Mouse (Mus musculus): ENCODE results near the gene Hepacam. TPM values are rescaled to one million over a fixed set of nuclear protein-coding genes. Genes with fewer than 3 reads are reported as not detected.

The Hepacam gene
- polyA plus RNA-seq, 1 experiment = 95.7 TPM

GRCm38 (mm10) chr9:37429326-37429725 lies 62.2 kb downstream of the Hepacam start:
- no peak overlapping the region for H3K27ac ChIP-seq (ENCODE audit: insufficient read depth, low read length)
- no peak for TF ChIP-seq POLR2A (IDR thresholded peaks at IDR 0.05; ENCODE audit: extremely low read depth, insufficient read depth, low read length)
- no peaks in the 10 kb centered on the region for H3K4me1 ChIP-seq (ENCODE audit: control insufficient read depth, insufficient read depth, low read length)
- no peak overlapping the region for H3K4me3 ChIP-seq (ENCODE audit: insufficient read depth, low read length)

- peak; percentile 90 for TF ChIP-seq CTCF (IDR thresholded peaks at IDR 0.05; ENCODE audit: extremely low read depth, insufficient read depth, low read length)
- TF ChIP-seq POLR2A (IDR thresholded peaks at IDR 0.05; ENCODE audit: extremely low read depth, insufficient read depth, low read length) = no peak
- no peak overlapping the region for H3K4me3 ChIP-seq (ENCODE audit: insufficient read depth, low read length)
- no peaks in the 10 kb centered on the region for H3K4me1 ChIP-seq (ENCODE audit: control insufficient read depth, insufficient read depth, low read length)
- H3K27ac ChIP-seq (ENCODE audit: insufficient read depth, low read length) = no peak overlapping the region
Observed at GRCm38 (mm10) chr9:37430582-37430981, 63.4 kb downstream of the Hepacam start.

GRCm38 (mm10) chr9:37432026-37432666 lies 65.0 kb downstream of the Hepacam start:
- TF ChIP-seq POLR2A (IDR thresholded peaks at IDR 0.05; ENCODE audit: extremely low read depth, insufficient read depth, low read length) = no peak
- peak; percentile 43; the same call in 1 of the 2 replicates for TF ChIP-seq CTCF (IDR thresholded peaks at IDR 0.05; ENCODE audit: extremely low read depth, insufficient read depth, low read length)
- no peaks in the 10 kb centered on the region for H3K4me1 ChIP-seq (ENCODE audit: control insufficient read depth, insufficient read depth, low read length)
- H3K4me3 ChIP-seq (ENCODE audit: insufficient read depth, low read length) = peak overlapping the region; percentile 44
- H3K27ac ChIP-seq (ENCODE audit: insufficient read depth, low read length) = 0 out of 2 replicates have a peak overlapping the region, but pooled peaks have one; percentile 29

- peak within 1 kb of the TSS; percentile 44 for H3K4me3 ChIP-seq (ENCODE audit: insufficient read depth, low read length)
- H3K4me1 ChIP-seq (ENCODE audit: control insufficient read depth, insufficient read depth, low read length) = no peaks in the 10 kb centered on the region
- no peak within 1 kb of the TSS for H3K27ac ChIP-seq (ENCODE audit: insufficient read depth, low read length)
- TF ChIP-seq POLR2A (IDR thresholded peaks at IDR 0.05; ENCODE audit: extremely low read depth, insufficient read depth, low read length) = no peak
- no peak for TF ChIP-seq CTCF (IDR thresholded peaks at IDR 0.05; ENCODE audit: extremely low read depth, insufficient read depth, low read length)
Observed at GRCm38 (mm10) chr9:37432720-37433421, 65.7 kb downstream of the Hepacam start, which contains the start of gene Robo3. TSS of gene Robo3 (minus strand) at chr9:37433246.

GRCm38 (mm10) chr9:37433823-37434560 lies 66.8 kb downstream of the Hepacam start:
- no peak overlapping the region for H3K4me3 ChIP-seq (ENCODE audit: insufficient read depth, low read length)
- H3K27ac ChIP-seq (ENCODE audit: insufficient read depth, low read length) = no peak overlapping the region
- H3K4me1 ChIP-seq (ENCODE audit: control insufficient read depth, insufficient read depth, low read length) = peaks cover 4% of the 10 kb centered on the region
- TF ChIP-seq POLR2A (IDR thresholded peaks at IDR 0.05; ENCODE audit: extremely low read depth, insufficient read depth, low read length) (no peak), CTCF (IDR thresholded peaks at IDR 0.05; ENCODE audit: extremely low read depth, insufficient read depth, low read length) (no peak)

GRCm38 (mm10) chr9:37434932-37435331 lies 67.8 kb downstream of the Hepacam start:
- no peak overlapping the region for H3K27ac ChIP-seq (ENCODE audit: insufficient read depth, low read length)
- TF ChIP-seq POLR2A (IDR thresholded peaks at IDR 0.05; ENCODE audit: extremely low read depth, insufficient read depth, low read length) = no peak
- no peak for TF ChIP-seq CTCF (IDR thresholded peaks at IDR 0.05; ENCODE audit: extremely low read depth, insufficient read depth, low read length)
- no peak overlapping the region for H3K4me3 ChIP-seq (ENCODE audit: insufficient read depth, low read length)
- peaks cover 4% of the 10 kb centered on the region for H3K4me1 ChIP-seq (ENCODE audit: control insufficient read depth, insufficient read depth, low read length)

- H3K4me1 ChIP-seq (ENCODE audit: control insufficient read depth, insufficient read depth, low read length) = peaks cover 4% of the 10 kb centered on the region
- no peak for TF ChIP-seq CTCF (IDR thresholded peaks at IDR 0.05; ENCODE audit: extremely low read depth, insufficient read depth, low read length)
- TF ChIP-seq POLR2A (IDR thresholded peaks at IDR 0.05; ENCODE audit: extremely low read depth, insufficient read depth, low read length) = no peak
Observed at GRCm38 (mm10) chr9:37435616-37436015, 68.5 kb downstream of the Hepacam start.

More at GRCm38 (mm10) chr9:37435616-37436015, 68.5 kb downstream of the Hepacam start:
- no peak overlapping the region for H3K4me3 ChIP-seq (ENCODE audit: insufficient read depth, low read length)
- no peak overlapping the region for H3K27ac ChIP-seq (ENCODE audit: insufficient read depth, low read length)

Other genes starting within 250 kb of the Hepacam start
- gene Pknox2, start 219.9 kb upstream of the Hepacam start, polyA plus RNA-seq (2012; rRNA removed) = 80.9 and 84.4 TPM in 2 replicates
- 9.7 and 11.1 TPM in 2 replicates for gene Tmem218, start 159.1 kb upstream of the Hepacam start, polyA plus RNA-seq (2012; rRNA removed)
- gene Slc37a2, start 111.6 kb upstream of the Hepacam start, polyA plus RNA-seq (2012; rRNA removed) = 2.0 and 2.6 TPM in 2 replicates
- 1.4 and 1.5 TPM in 2 replicates for gene Ccdc15, start 18.9 kb upstream of the Hepacam start, polyA plus RNA-seq (2012; rRNA removed)
- 6.4 and 6.9 TPM in 2 replicates for gene Robo4, start 34.5 kb downstream of the Hepacam start, polyA plus RNA-seq (2012; rRNA removed)
- gene Robo3, start 65.9 kb downstream of the Hepacam start, polyA plus RNA-seq (2012; rRNA removed) = 66.5 and 71.0 TPM in 2 replicates
- gene Msantd2, start 122.0 kb downstream of the Hepacam start, polyA plus RNA-seq (2012; rRNA removed) = 35.4 and 36.7 TPM in 2 replicates
- 35.1 and 36.6 TPM in 2 replicates for gene Esam, start 160.7 kb downstream of the Hepacam start, polyA plus RNA-seq (2012; rRNA removed)
- gene Vsig2, start 171.9 kb downstream of the Hepacam start, polyA plus RNA-seq (2012; rRNA removed) = 6.6 and 7.6 TPM in 2 replicates
- gene Nrgn, start 185.6 kb downstream of the Hepacam start, polyA plus RNA-seq (2012; rRNA removed) = 2,488 and 2,563 TPM in 2 replicates
- gene Siae, start 188.3 kb downstream of the Hepacam start, polyA plus RNA-seq (2012; rRNA removed) = 22.2 and 24.2 TPM in 2 replicates
- 4.8 and 5.0 TPM in 2 replicates for gene Spa17, start 246.4 kb downstream of the Hepacam start, polyA plus RNA-seq (2012; rRNA removed)